In genomic region chr11:11736948-11737347, GRCm38 (mm10) we compare ENCODE assay signal across 17 mouse cellular contexts. TPM values are rescaled to one million over a fixed set of nuclear protein-coding genes. Genes with fewer than 3 reads are reported as not detected.
DNase-seq lines count a peak whose midpoint lies in the region; ATAC-seq and TF ChIP-seq lines count a peak whose summit lies in the region.
"Had no signal": no experiment of that assay in that cellular context is flagged by ENCODE, and none has a peak within 500 bp of the region (broad histone marks: within the 10 kb centered on the region; RNA-seq: fewer than 3 reads in every experiment).

No protein-coding gene starts in this region.

- TF ChIP-seq RAD21 in MEL (IDR thresholded peaks at IDR 0.05; ENCODE audit: low read depth, low read length), result no peak; the same call in 1 of the 2 replicates

- WGBS in spleen, adult 2 months, result 30% methylated on average over 4 of the region's 4 CpGs
- 66% methylated on average over 4 of the region's 4 CpGs for WGBS in liver, embryonic 14.5 days (ENCODE audit: insufficient replicate concordance)
- 91% methylated on average over 4 of the region's 4 CpGs for WGBS in hindbrain, embryonic 10.5 days
- WGBS in lung, postnatal 0 days, result 78% methylated on average over 4 of the region's 4 CpGs

- peaks cover 30% of the 10 kb centered on the region for H3K4me1 ChIP-seq in spleen, adult 2 months (ENCODE audit: control insufficient read depth, insufficient read depth, insufficient read length)
- H3K4me1 ChIP-seq in MEL (ENCODE audit: control insufficient read depth in 1 of 2, insufficient read depth in 2 of 2, low read length in 2 of 2), result peaks cover 53 to 61% of the 10 kb centered on the region in 2 experiments
- H3K4me1 ChIP-seq in liver, embryonic 14.5 days (replicated peaks; ENCODE audit: control insufficient read depth in 2 of 2, insufficient read depth in 2 of 2, low read length in 1 of 2), result peaks cover 43 to 53% of the 10 kb centered on the region in 2 experiments
- no peaks in the 10 kb centered on the region for H3K4me1 ChIP-seq in hindbrain, embryonic 10.5 days (replicated peaks)
- H3K4me1 ChIP-seq in lung, postnatal 0 days (ENCODE audit: insufficient read depth, low read depth, low read length), result no peaks in the 10 kb centered on the region
- H3K4me1 ChIP-seq: neural tube, embryonic 13.5 days had no signal

- no peaks in the 10 kb centered on the region for H3K27me3 ChIP-seq in spleen, adult 2 months (ENCODE audit: control insufficient read depth, insufficient read depth, low read length)
- H3K27me3 ChIP-seq in MEL (ENCODE audit: control insufficient read depth in 1 of 2, insufficient read depth in 2 of 2, low read length in 2 of 2), result no peaks in the 10 kb centered on the region
- H3K27me3 ChIP-seq in liver, embryonic 14.5 days (ENCODE audit: control insufficient read depth, insufficient read depth, low read length), result no peaks in the 10 kb centered on the region
- no peaks in the 10 kb centered on the region for H3K27me3 ChIP-seq in splenic B cell, adult 2 months (ENCODE audit: control insufficient read depth, insufficient read depth, low read length, poor library complexity, severe bottlenecking)
- no peaks in the 10 kb centered on the region for H3K27me3 ChIP-seq in hindbrain, embryonic 10.5 days (ENCODE audit: insufficient read depth, poor library complexity, severe bottlenecking)
- no peaks in the 10 kb centered on the region for H3K27me3 ChIP-seq in lung, postnatal 0 days (replicated peaks; ENCODE audit: insufficient read depth, low read length)
- H3K27me3 ChIP-seq: heart, embryonic 13.5 days; neural tube, embryonic 13.5 days had no signal

- H3K9ac ChIP-seq in MEL (ENCODE audit: control insufficient read depth, low read depth, low read length, poor library complexity, severe bottlenecking), result no peak overlapping the region
- no peak overlapping the region for H3K9ac ChIP-seq in liver, embryonic 14.5 days (replicated peaks)
- no peak overlapping the region for H3K9ac ChIP-seq in lung, postnatal 0 days (replicated peaks; ENCODE audit: low read depth)
- H3K9ac ChIP-seq: heart, embryonic 13.5 days; neural tube, embryonic 13.5 days had no signal

- no peak overlapping the region for H3K4me2 ChIP-seq in liver, embryonic 14.5 days (ENCODE audit: low read depth)
- no peak overlapping the region for H3K4me2 ChIP-seq in lung, postnatal 0 days (replicated peaks; ENCODE audit: low read depth, low read length)
- H3K4me2 ChIP-seq: heart, embryonic 13.5 days; neural tube, embryonic 13.5 days had no signal

- no peak overlapping the region for H3K4me3 ChIP-seq in spleen, adult 2 months (ENCODE audit: extremely low read depth, insufficient read depth, insufficient read length)
- H3K4me3 ChIP-seq in MEL (ENCODE audit: control insufficient read depth in 1 of 2, insufficient read depth in 1 of 2, low read depth in 2 of 2, low read length in 2 of 2), result no peak overlapping the region
- no peak overlapping the region for H3K4me3 ChIP-seq in liver, embryonic 14.5 days (ENCODE audit: insufficient read depth in 1 of 2, low read depth in 2 of 2, low read length in 2 of 2)
- no peak overlapping the region for H3K4me3 ChIP-seq in hindbrain, embryonic 10.5 days
- H3K4me3 ChIP-seq in lung, postnatal 0 days (ENCODE audit: low read depth, low read length), result no peak overlapping the region
- H3K4me3 ChIP-seq: erythroblast, embryonic 14.5 days; heart, embryonic 13.5 days; neural tube, embryonic 13.5 days had no signal

- no peak for DNase-seq in spleen, adult 2 months (ENCODE audit: low read depth in 1 of 2, low spot score in 2 of 2)
- DNase-seq in spleen, postnatal 36 days (ENCODE audit: low spot score in 2 of 2), result no peak
- DNase-seq in MEL (ENCODE audit: low read depth, low spot score), result peak; percentile 73
- no peak for DNase-seq in liver, embryonic 14.5 days (ENCODE audit: low read depth in 3 of 3, low spot score in 3 of 3)
- DNase-seq in splenic B cell, adult 2 months (ENCODE audit: low read depth, low spot score), result peak; percentile 46
- no peak for DNase-seq in hindbrain, embryonic 10.5 days (ENCODE audit: low spot score)
- no peak for DNase-seq in lung, postnatal 0 days (ENCODE audit: low spot score)
- DNase-seq: cerebellum, adult 9-11 months; kidney, adult 9 months; kidney, postnatal 36 days; layer of hippocampus, adult 9-11 months; lung, postnatal 14 days; right cerebral cortex, postnatal 25 days had no signal

- TF ChIP-seq POLR2A in spleen, adult 2 months (IDR thresholded peaks at IDR 0.05; ENCODE audit: low read depth, low read length), result no peak
- TF ChIP-seq POLR2A in MEL (IDR thresholded peaks at IDR 0.05; ENCODE audit: control insufficient read depth in 1 of 2, insufficient read depth in 1 of 2, low read depth in 1 of 2, low read length in 2 of 2, poor library complexity in 1 of 2), result no peak

- no peak for ATAC-seq in liver, embryonic 14.5 days (ENCODE audit: insufficient read depth)
- no peak for ATAC-seq in lung, postnatal 0 days
- ATAC-seq: forebrain, embryonic 14.5 days had no signal

- no peak for TF ChIP-seq CTCF in spleen, adult 2 months (IDR thresholded peaks at IDR 0.05; ENCODE audit: extremely low read depth, insufficient read depth, insufficient read length, insufficient replicate concordance)
- TF ChIP-seq CTCF in MEL (IDR thresholded peaks at IDR 0.05 in 2 of 3, conservative IDR thresholded peaks at IDR 0.05 in 1 of 3; ENCODE audit: control insufficient read depth in 1 of 3, insufficient read depth in 1 of 3, low read depth in 2 of 3, low read length in 3 of 3, poor library complexity in 1 of 3, severe bottlenecking in 1 of 3), result no peak
- no peak for TF ChIP-seq CTCF in liver, embryonic 14.5 days (IDR thresholded peaks at IDR 0.05; ENCODE audit: low read depth)
- TF ChIP-seq CTCF in lung, postnatal 0 days (IDR thresholded peaks at IDR 0.05), result no peak

- H3K79me2 ChIP-seq in MEL (ENCODE audit: control insufficient read depth, insufficient read depth, low read length, poor library complexity), result peaks cover 22% of the 10 kb centered on the region; the same call in 1 of the 2 replicates

- peaks cover 15% of the 10 kb centered on the region for H3K36me3 ChIP-seq in spleen, adult 2 months (ENCODE audit: control insufficient read depth, insufficient read depth, low read length)
- peaks cover 27 to 81% of the 10 kb centered on the region in 2 experiments for H3K36me3 ChIP-seq in MEL (ENCODE audit: control insufficient read depth in 1 of 2, insufficient read depth in 2 of 2, low read length in 2 of 2)
- peaks cover 8% of the 10 kb centered on the region for H3K36me3 ChIP-seq in liver, embryonic 14.5 days (replicated peaks; ENCODE audit: control insufficient read depth, insufficient read depth, low read depth)
- peaks cover 14% of the 10 kb centered on the region for H3K36me3 ChIP-seq in splenic B cell, adult 2 months (ENCODE audit: control insufficient read depth, insufficient read depth, low read length, poor library complexity, severe bottlenecking)
- no peaks in the 10 kb centered on the region for H3K36me3 ChIP-seq in hindbrain, embryonic 10.5 days
- no peaks in the 10 kb centered on the region for H3K36me3 ChIP-seq in lung, postnatal 0 days (ENCODE audit: insufficient read depth, low read length)
- H3K36me3 ChIP-seq: heart, embryonic 13.5 days; neural tube, embryonic 13.5 days had no signal

- peak overlapping the region; percentile 65 for H3K27ac ChIP-seq in spleen, adult 2 months (ENCODE audit: insufficient read depth, low read length)
- H3K27ac ChIP-seq in MEL (ENCODE audit: control insufficient read depth, low read depth, low read length), result peak overlapping the region; percentile 86
- H3K27ac ChIP-seq in liver, embryonic 14.5 days, result peak overlapping the region; percentile 95
- H3K27ac ChIP-seq in hindbrain, embryonic 10.5 days, result no peak overlapping the region
- H3K27ac ChIP-seq in lung, postnatal 0 days (ENCODE audit: low read length), result no peak overlapping the region
- H3K27ac ChIP-seq: heart, embryonic 13.5 days; neural tube, embryonic 13.5 days had no signal

- 0 out of 4 replicates have a peak, but pooled peaks of 1 of the 2 experiments have one; percentile 13 for TF ChIP-seq EP300 in MEL (IDR thresholded peaks at IDR 0.05; ENCODE audit: low read depth in 1 of 2, low read length in 2 of 2)
- no peak for TF ChIP-seq EP300 in liver, embryonic 14.5 days (IDR thresholded peaks at IDR 0.05; ENCODE audit: low read depth)
- no peak for TF ChIP-seq EP300 in lung, postnatal 0 days (IDR thresholded peaks at IDR 0.05)

- no peaks in the 10 kb centered on the region for H3K9me3 ChIP-seq in MEL (replicated peaks; ENCODE audit: insufficient read depth, low read length)
- H3K9me3 ChIP-seq in liver, embryonic 14.5 days (ENCODE audit: control insufficient read depth, low read length), result no peaks in the 10 kb centered on the region
- no peaks in the 10 kb centered on the region for H3K9me3 ChIP-seq in hindbrain, embryonic 10.5 days
- H3K9me3 ChIP-seq in lung, postnatal 0 days (ENCODE audit: low read length), result no peaks in the 10 kb centered on the region
- H3K9me3 ChIP-seq: heart, embryonic 13.5 days; neural tube, embryonic 13.5 days had no signal

TF ChIP-seq in MEL, 35 proteins besides CTCF, POLR2A, EP300 and RAD21:
- no peak for TF ChIP-seq MXI1 (IDR thresholded peaks at IDR 0.05; ENCODE audit: low read depth, low read length)
- TF ChIP-seq ZMIZ1 (IDR thresholded peaks at IDR 0.05; ENCODE audit: low read depth, low read length), result no peak
- no peak for TF ChIP-seq ZNF384 (IDR thresholded peaks at IDR 0.05; ENCODE audit: low read depth, low read length)
- TF ChIP-seq SMC3 (IDR thresholded peaks at IDR 0.05; ENCODE audit: low read depth, low read length), result no peak
- no peak for TF ChIP-seq MAX (IDR thresholded peaks at IDR 0.05; ENCODE audit: low read length)
- TF ChIP-seq GATA1 (IDR thresholded peaks at IDR 0.05; ENCODE audit: low read depth, low read length), result no peak
- TF ChIP-seq ETS1 (IDR thresholded peaks at IDR 0.05; ENCODE audit: low read depth, low read length), result peak; percentile 66
- TF ChIP-seq E2F4 (IDR thresholded peaks at IDR 0.05; ENCODE audit: borderline replicate concordance, low read depth, low read length), result no peak

RNA-seq across cellular contexts. Expression of gene Ikzf1, which starts 52.1 kb away (rescaled TPM):
- polyA plus RNA-seq in spleen, adult 2 months (2012; rRNA removed), result 258 and 419 TPM in 2 replicates
- total RNA-seq in MEL (2012; rRNA removed), result 90.6 and 97.3 TPM in 2 replicates
- 100 to 1,000 TPM in 1 of 2 experiments, 10 to 100 TPM in 1; 28.0 to 128 TPM for polyA plus RNA-seq in MEL (2012; ENCODE audit: insufficient read depth in 1 of 2, insufficient read length in 2 of 2, low read depth in 1 of 2, low replicate concordance in 2 of 2, missing spikeins in 1 of 2)
- 63.3 and 65.4 TPM in 2 replicates for polyA plus RNA-seq in liver, embryonic 14.5 days (2012; rRNA removed)
- 46.6 and 60.5 TPM in 2 replicates for polyA plus RNA-seq in liver, embryonic 14.5 days (2014; fragmentation: Nextera tagmentation; extraction: Ambion mirVana)
- polyA plus RNA-seq in hindbrain, embryonic 10.5 days (2016; fragmentation: Nextera tagmentation; extraction: Ambion mirVana), result 2.0 and 3.6 TPM in 2 replicates
- polyA plus RNA-seq in lung, postnatal 0 days (2015; fragmentation: Nextera tagmentation; extraction: Ambion mirVana), result 1.7 TPM in 2 replicates

Comparison
In these comparisons a context has a peak if more than half of its experiments do, and no peak if none do; other contexts are left out.
1. DNase-seq: peak in MEL (single experiment) and splenic B cell, adult 2 months (single experiment); none in spleen, adult 2 months (0 of 2), spleen, postnatal 36 days (0 of 2), liver, embryonic 14.5 days (0 of 3), hindbrain, embryonic 10.5 days (single experiment) and lung, postnatal 0 days (single experiment).
2. H3K27ac ChIP-seq: peak in spleen, adult 2 months (single experiment), MEL (single experiment) and liver, embryonic 14.5 days (single experiment); none in hindbrain, embryonic 10.5 days (single experiment) and lung, postnatal 0 days (single experiment).